Mouse (Mus musculus): ENCODE measurements around the gene Spon1. TPM values are rescaled to one million over a fixed set of nuclear protein-coding genes. Genes with fewer than 3 reads are reported as not detected.

Spon1 gene
- polyA plus RNA-seq, 1 experiment from 2014 or later: 59.3 TPM

GRCm38 (mm10) chr7:113961500-113961895 lies 195.7 kb downstream of the Spon1 start:
- Histone ChIP-seq H3K27ac (ENCODE audit: low read length) (no peak overlapping the region), H3K27me3 (ENCODE audit: control insufficient read depth, insufficient read depth, low read length) (no peaks in the 10 kb centered on the region), H3K4me2 (ENCODE audit: low read depth, low read length) (no peak overlapping the region), H3K36me3 (ENCODE audit: control insufficient read depth, insufficient read depth) (no peaks in the 10 kb centered on the region), H3K9ac (ENCODE audit: low read length) (no peak overlapping the region), H3K4me3 (ENCODE audit: low read length) (no peak overlapping the region), H3K4me1 (ENCODE audit: control insufficient read depth, insufficient read depth, low read length) (no peaks in the 10 kb centered on the region; the same call in 1 of the 2 replicates), H3K9me3 (replicated peaks; ENCODE audit: control insufficient read depth, low read length) (0 out of 2 replicates have a peak, but pooled peaks cover 3% of the 10 kb centered on the region)
- ATAC-seq (replicated peaks; ENCODE audit: extremely low read depth, insufficient read depth, low FRiP score): no peak
- WGBS: 56% methylated on average over 3 of the region's 3 CpGs

GRCm38 (mm10) chr7:113962078-113962477 lies 196.3 kb downstream of the Spon1 start:
- no peaks in the 10 kb centered on the region for H3K27me3 ChIP-seq (ENCODE audit: control insufficient read depth, insufficient read depth, low read length)
- no peak overlapping the region for H3K27ac ChIP-seq (ENCODE audit: low read length)
- H3K36me3 ChIP-seq (ENCODE audit: control insufficient read depth, insufficient read depth): no peaks in the 10 kb centered on the region
- H3K4me1 ChIP-seq (ENCODE audit: control insufficient read depth, insufficient read depth, low read length): no peaks in the 10 kb centered on the region; the same call in 1 of the 2 replicates
- 0 out of 2 replicates have a peak, but pooled peaks cover under 1% of the 10 kb centered on the region for H3K9me3 ChIP-seq (replicated peaks; ENCODE audit: control insufficient read depth, low read length)
- H3K4me3 ChIP-seq (ENCODE audit: low read length): no peak overlapping the region
- H3K4me2 ChIP-seq (ENCODE audit: low read depth, low read length): no peak overlapping the region
- 63% methylated on average over 4 of the region's 4 CpGs for WGBS
- no peak for ATAC-seq (replicated peaks; ENCODE audit: extremely low read depth, insufficient read depth, low FRiP score)
- H3K9ac ChIP-seq (ENCODE audit: low read length): no peak overlapping the region

GRCm38 (mm10) chr7:113963766-113964165 lies 198.0 kb downstream of the Spon1 start:
- no peak overlapping the region for H3K27ac ChIP-seq (ENCODE audit: low read length)
- H3K9me3 ChIP-seq (replicated peaks; ENCODE audit: control insufficient read depth, low read length): no peaks in the 10 kb centered on the region
- H3K4me2 ChIP-seq (ENCODE audit: low read depth, low read length): no peak overlapping the region
- H3K4me1 ChIP-seq (ENCODE audit: control insufficient read depth, insufficient read depth, low read length): no peaks in the 10 kb centered on the region; the same call in 1 of the 2 replicates
- 61% methylated on average over 4 of the region's 4 CpGs for WGBS
- ATAC-seq (replicated peaks; ENCODE audit: extremely low read depth, insufficient read depth, low FRiP score): no peak
- H3K4me3 ChIP-seq (ENCODE audit: low read length): no peak overlapping the region
- no peak overlapping the region for H3K9ac ChIP-seq (ENCODE audit: low read length)
- H3K36me3 ChIP-seq (ENCODE audit: control insufficient read depth, insufficient read depth): no peaks in the 10 kb centered on the region
- H3K27me3 ChIP-seq (ENCODE audit: control insufficient read depth, insufficient read depth, low read length): no peaks in the 10 kb centered on the region

GRCm38 (mm10) chr7:113965625-113966024 lies 199.8 kb downstream of the Spon1 start:
- Histone ChIP-seq H3K36me3 (ENCODE audit: control insufficient read depth, insufficient read depth) (no peaks in the 10 kb centered on the region), H3K9me3 (replicated peaks; ENCODE audit: control insufficient read depth, low read length) (no peaks in the 10 kb centered on the region; the same call in 1 of the 2 replicates), H3K4me3 (ENCODE audit: low read length) (no peak overlapping the region), H3K9ac (ENCODE audit: low read length) (no peak overlapping the region), H3K4me1 (ENCODE audit: control insufficient read depth, insufficient read depth, low read length) (no peaks in the 10 kb centered on the region; the same call in 1 of the 2 replicates), H3K4me2 (ENCODE audit: low read depth, low read length) (no peak overlapping the region), H3K27me3 (ENCODE audit: control insufficient read depth, insufficient read depth, low read length) (no peaks in the 10 kb centered on the region), H3K27ac (ENCODE audit: low read length) (no peak overlapping the region)
- WGBS: 85% methylated on average over 8 of the region's 8 CpGs
- no peak for ATAC-seq (replicated peaks; ENCODE audit: extremely low read depth, insufficient read depth, low FRiP score)

GRCm38 (mm10) chr7:113969182-113969581 lies 203.4 kb downstream of the Spon1 start:
- Histone ChIP-seq H3K27ac (ENCODE audit: low read length) (no peak overlapping the region), H3K36me3 (ENCODE audit: control insufficient read depth, insufficient read depth) (peaks cover 3% of the 10 kb centered on the region; the same call in 1 of the 2 replicates), H3K9me3 (replicated peaks; ENCODE audit: control insufficient read depth, low read length) (peaks cover 9% of the 10 kb centered on the region; the same call in 1 of the 2 replicates), H3K4me1 (ENCODE audit: control insufficient read depth, insufficient read depth, low read length) (no peaks in the 10 kb centered on the region), H3K9ac (ENCODE audit: low read length) (no peak overlapping the region), H3K4me3 (ENCODE audit: low read length) (no peak overlapping the region), H3K4me2 (ENCODE audit: low read depth, low read length) (no peak overlapping the region), H3K27me3 (ENCODE audit: control insufficient read depth, insufficient read depth, low read length) (no peaks in the 10 kb centered on the region)
- no peak for ATAC-seq (replicated peaks; ENCODE audit: extremely low read depth, insufficient read depth, low FRiP score)

- WGBS: 83% methylated on average over 4 of the region's 4 CpGs
- H3K9ac ChIP-seq (ENCODE audit: low read length): no peak overlapping the region
- no peaks in the 10 kb centered on the region for H3K4me1 ChIP-seq (ENCODE audit: control insufficient read depth, insufficient read depth, low read length)
- H3K4me2 ChIP-seq (ENCODE audit: low read depth, low read length): no peak overlapping the region
- H3K4me3 ChIP-seq (ENCODE audit: low read length): no peak overlapping the region
- H3K27ac ChIP-seq (ENCODE audit: low read length): no peak overlapping the region
- H3K27me3 ChIP-seq (ENCODE audit: control insufficient read depth, insufficient read depth, low read length): no peaks in the 10 kb centered on the region
- no peak for ATAC-seq (replicated peaks; ENCODE audit: extremely low read depth, insufficient read depth, low FRiP score)
- H3K9me3 ChIP-seq (replicated peaks; ENCODE audit: control insufficient read depth, low read length): peaks cover 9% of the 10 kb centered on the region; the same call in 1 of the 2 replicates
- H3K36me3 ChIP-seq (ENCODE audit: control insufficient read depth, insufficient read depth): peaks cover 3% of the 10 kb centered on the region; the same call in 1 of the 2 replicates
Observed at GRCm38 (mm10) chr7:113972536-113972935, 206.7 kb downstream of the Spon1 start.

GRCm38 (mm10) chr7:113986406-113987134 lies 220.8 kb downstream of the Spon1 start:
- 76% methylated on average over 10 of the region's 10 CpGs for WGBS
- Histone ChIP-seq H3K36me3 (ENCODE audit: control insufficient read depth, insufficient read depth) (no peaks in the 10 kb centered on the region), H3K9me3 (replicated peaks; ENCODE audit: control insufficient read depth, low read length) (peaks cover 4% of the 10 kb centered on the region), H3K27me3 (ENCODE audit: control insufficient read depth, insufficient read depth, low read length) (no peaks in the 10 kb centered on the region), H3K4me3 (ENCODE audit: low read length) (no peak overlapping the region), H3K4me1 (ENCODE audit: control insufficient read depth, insufficient read depth, low read length) (no peaks in the 10 kb centered on the region), H3K27ac (ENCODE audit: low read length) (no peak overlapping the region), H3K4me2 (ENCODE audit: low read depth, low read length) (no peak overlapping the region), H3K9ac (ENCODE audit: low read length) (no peak overlapping the region)
- no peak for ATAC-seq (replicated peaks; ENCODE audit: extremely low read depth, insufficient read depth, low FRiP score)

- no peak overlapping the region for H3K27ac ChIP-seq (ENCODE audit: low read length)
- no peak for ATAC-seq (replicated peaks; ENCODE audit: extremely low read depth, insufficient read depth, low FRiP score)
- no peaks in the 10 kb centered on the region for H3K36me3 ChIP-seq (ENCODE audit: control insufficient read depth, insufficient read depth)
- peaks cover 4% of the 10 kb centered on the region for H3K9me3 ChIP-seq (replicated peaks; ENCODE audit: control insufficient read depth, low read length)
- no peaks in the 10 kb centered on the region for H3K4me1 ChIP-seq (ENCODE audit: control insufficient read depth, insufficient read depth, low read length)
- no peak overlapping the region for H3K9ac ChIP-seq (ENCODE audit: low read length)
- no peaks in the 10 kb centered on the region for H3K27me3 ChIP-seq (ENCODE audit: control insufficient read depth, insufficient read depth, low read length)
- H3K4me3 ChIP-seq (ENCODE audit: low read length): no peak overlapping the region
- no peak overlapping the region for H3K4me2 ChIP-seq (ENCODE audit: low read depth, low read length)
Observed at GRCm38 (mm10) chr7:113988156-113988555, 222.4 kb downstream of the Spon1 start.

GRCm38 (mm10) chr7:113997675-113998354 lies 232.0 kb downstream of the Spon1 start:
- H3K36me3 ChIP-seq (ENCODE audit: control insufficient read depth, insufficient read depth): no peaks in the 10 kb centered on the region
- WGBS: 70% methylated on average over 7 of the region's 7 CpGs
- H3K4me1 ChIP-seq (ENCODE audit: control insufficient read depth, insufficient read depth, low read length): no peaks in the 10 kb centered on the region
- no peak overlapping the region for H3K9ac ChIP-seq (ENCODE audit: low read length)
- no peaks in the 10 kb centered on the region for H3K9me3 ChIP-seq (replicated peaks; ENCODE audit: control insufficient read depth, low read length)
- no peak overlapping the region for H3K27ac ChIP-seq (ENCODE audit: low read length)
- H3K27me3 ChIP-seq (ENCODE audit: control insufficient read depth, insufficient read depth, low read length): no peaks in the 10 kb centered on the region
- ATAC-seq (replicated peaks; ENCODE audit: extremely low read depth, insufficient read depth, low FRiP score): no peak
- no peak overlapping the region for H3K4me3 ChIP-seq (ENCODE audit: low read length)
- H3K4me2 ChIP-seq (ENCODE audit: low read depth, low read length): no peak overlapping the region
